Mouse (Mus musculus): ENCODE results near the gene Itga2. TPM values are rescaled to one million over a fixed set of nuclear protein-coding genes. Genes with fewer than 3 reads are reported as not detected.

Gene Itga2
- polyA plus RNA-seq, 1 experiment from 2014 or later, result 2.0 TPM

- no peaks in the 10 kb centered on the region for H3K36me3 ChIP-seq (ENCODE audit: control insufficient read depth, insufficient read depth, low read length)
- whole genome bisulfite sequencing, result 82% methylated on average over 2 of the region's 2 CpGs
- no peak for ATAC-seq (ENCODE audit: insufficient number of reproducible peaks, insufficient read depth, low FRiP score, low read depth)
- no peak overlapping the region for H3K27ac ChIP-seq (replicated peaks in 1 of 2; ENCODE audit: control insufficient read depth in 1 of 2, insufficient read depth in 1 of 2, low read depth in 2 of 2, low read length in 2 of 2)
- H3K9me3 ChIP-seq (ENCODE audit: control insufficient read depth, low read length), result no peaks in the 10 kb centered on the region
- H3K4me3 ChIP-seq (ENCODE audit: control insufficient read depth in 1 of 2, insufficient read depth in 1 of 2, low read depth in 1 of 2, low read length in 2 of 2), result no peak overlapping the region
- no peak overlapping the region for H3K9ac ChIP-seq (ENCODE audit: low read length)
- H3K4me2 ChIP-seq (ENCODE audit: low read length), result no peak overlapping the region
- H3K27me3 ChIP-seq (ENCODE audit: control insufficient read depth, insufficient read depth, low read length), result no peaks in the 10 kb centered on the region
- no peaks in the 10 kb centered on the region for H3K4me1 ChIP-seq (ENCODE audit: control insufficient read depth in 2 of 2, insufficient read depth in 2 of 2, low read length in 2 of 2)
Observed at GRCm38 (mm10) chr13:114853152-114853551, 78.7 kb downstream of the Itga2 start.

DNA sequence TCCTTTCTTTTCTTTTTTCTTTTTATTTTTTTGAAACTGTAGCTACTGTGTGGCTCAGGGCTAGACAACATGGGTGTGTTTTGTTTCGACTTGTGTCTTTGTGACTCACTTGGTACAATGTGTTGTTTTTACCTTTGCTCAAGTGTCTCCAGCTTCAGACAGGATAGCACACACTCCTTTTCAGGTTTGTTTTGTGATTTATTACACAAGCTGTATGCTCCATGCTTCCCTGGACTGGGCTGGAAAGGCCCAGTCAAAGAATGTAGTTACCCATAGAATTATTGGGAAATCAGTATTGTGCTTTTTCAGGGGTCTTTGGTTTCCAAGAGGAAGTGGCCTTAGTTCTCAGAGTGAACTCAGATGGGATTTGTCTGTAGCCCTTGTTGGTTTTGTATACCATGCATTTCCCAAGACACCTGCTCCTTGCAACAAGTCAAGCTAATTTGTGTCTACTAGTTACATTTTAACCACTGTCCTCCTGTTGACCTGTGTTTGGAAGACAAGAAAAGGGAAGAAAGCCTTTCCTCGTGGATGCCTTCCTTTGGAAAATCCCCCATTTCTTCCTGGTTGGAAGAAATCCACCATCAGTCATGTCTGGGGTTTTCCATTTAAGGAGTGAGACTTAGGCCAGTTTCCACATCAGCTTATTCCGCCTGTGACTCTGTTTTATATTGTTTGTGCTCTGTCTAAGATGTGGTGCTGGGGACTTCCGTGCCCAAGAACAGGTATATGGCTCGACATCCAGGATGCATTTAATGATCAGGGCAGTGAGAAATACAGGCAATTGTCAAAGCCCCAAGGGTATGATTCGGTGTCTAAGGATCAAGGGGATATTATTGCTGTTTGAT lies 79.4 kb downstream of the Itga2 start:
- no peak overlapping the region for H3K9ac ChIP-seq (ENCODE audit: low read length)
- ATAC-seq (ENCODE audit: insufficient number of reproducible peaks, insufficient read depth, low FRiP score, low read depth), result no peak
- H3K36me3 ChIP-seq (ENCODE audit: control insufficient read depth, insufficient read depth, low read length), result no peaks in the 10 kb centered on the region
- H3K4me2 ChIP-seq (ENCODE audit: low read length), result no peak overlapping the region
- H3K4me3 ChIP-seq (ENCODE audit: control insufficient read depth in 1 of 2, insufficient read depth in 1 of 2, low read depth in 1 of 2, low read length in 2 of 2), result no peak overlapping the region
- no peak overlapping the region for H3K27ac ChIP-seq (replicated peaks in 1 of 2; ENCODE audit: control insufficient read depth in 1 of 2, insufficient read depth in 1 of 2, low read depth in 2 of 2, low read length in 2 of 2)
- no peaks in the 10 kb centered on the region for H3K4me1 ChIP-seq (ENCODE audit: control insufficient read depth in 2 of 2, insufficient read depth in 2 of 2, low read length in 2 of 2)
- 75% methylated on average over 6 of the region's 6 CpGs for WGBS
- no peaks in the 10 kb centered on the region for H3K27me3 ChIP-seq (ENCODE audit: control insufficient read depth, insufficient read depth, low read length)
- no peaks in the 10 kb centered on the region for H3K9me3 ChIP-seq (ENCODE audit: control insufficient read depth, low read length)

DNA sequence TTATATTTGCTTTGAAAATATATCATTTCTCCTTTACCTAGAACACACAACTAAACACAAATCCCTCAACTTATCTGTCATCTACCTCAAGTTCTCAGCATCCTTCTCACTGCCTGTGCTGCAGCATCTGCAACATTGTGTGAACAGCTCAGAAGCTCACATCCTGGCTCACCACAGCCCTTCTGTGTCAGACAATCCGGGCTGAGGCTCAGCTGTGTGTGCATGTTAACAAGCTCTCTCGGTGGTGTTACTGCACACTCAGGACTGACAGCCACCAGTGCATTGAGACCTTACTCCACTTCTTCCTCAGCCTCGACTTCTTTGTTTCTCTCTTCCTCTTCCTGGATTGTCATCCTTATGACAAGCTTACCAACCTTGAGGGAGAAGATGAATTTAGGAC lies 83.0 kb downstream of the Itga2 start:
- 71% methylated on average over 3 of the region's 3 CpGs for WGBS
- H3K36me3 ChIP-seq (ENCODE audit: control insufficient read depth, insufficient read depth, low read length), result no peaks in the 10 kb centered on the region
- H3K4me3 ChIP-seq (ENCODE audit: control insufficient read depth in 1 of 2, insufficient read depth in 1 of 2, low read depth in 1 of 2, low read length in 2 of 2), result no peak overlapping the region
- H3K27me3 ChIP-seq (ENCODE audit: control insufficient read depth, insufficient read depth, low read length), result no peaks in the 10 kb centered on the region
- no peak overlapping the region for H3K4me2 ChIP-seq (ENCODE audit: low read length)
- no peak overlapping the region for H3K27ac ChIP-seq (replicated peaks in 1 of 2; ENCODE audit: control insufficient read depth in 1 of 2, insufficient read depth in 1 of 2, low read depth in 2 of 2, low read length in 2 of 2)
- ATAC-seq (ENCODE audit: insufficient number of reproducible peaks, insufficient read depth, low FRiP score, low read depth), result no peak
- H3K9ac ChIP-seq (ENCODE audit: low read length), result no peak overlapping the region
- H3K4me1 ChIP-seq (ENCODE audit: control insufficient read depth in 2 of 2, insufficient read depth in 2 of 2, low read length in 2 of 2), result no peaks in the 10 kb centered on the region
- H3K9me3 ChIP-seq (ENCODE audit: control insufficient read depth, low read length), result no peaks in the 10 kb centered on the region

GRCm38 (mm10) chr13:114845804-114846203 lies 86.1 kb downstream of the Itga2 start:
- Histone ChIP-seq H3K4me3 (ENCODE audit: control insufficient read depth in 1 of 2, insufficient read depth in 1 of 2, low read depth in 1 of 2, low read length in 2 of 2) (no peak overlapping the region), H3K27me3 (ENCODE audit: control insufficient read depth, insufficient read depth, low read length) (no peaks in the 10 kb centered on the region), H3K9me3 (ENCODE audit: control insufficient read depth, low read length) (no peaks in the 10 kb centered on the region), H3K4me1 (ENCODE audit: control insufficient read depth in 2 of 2, insufficient read depth in 2 of 2, low read length in 2 of 2) (no peaks in the 10 kb centered on the region), H3K36me3 (ENCODE audit: control insufficient read depth, insufficient read depth, low read length) (no peaks in the 10 kb centered on the region), H3K4me2 (ENCODE audit: low read length) (no peak overlapping the region), H3K9ac (ENCODE audit: low read length) (no peak overlapping the region), H3K27ac (replicated peaks in 1 of 2; ENCODE audit: control insufficient read depth in 1 of 2, insufficient read depth in 1 of 2, low read depth in 2 of 2, low read length in 2 of 2) (no peak overlapping the region)
- 70% methylated on average over 6 of the region's 6 CpGs for WGBS
- no peak for ATAC-seq (ENCODE audit: insufficient number of reproducible peaks, insufficient read depth, low FRiP score, low read depth)

DNA sequence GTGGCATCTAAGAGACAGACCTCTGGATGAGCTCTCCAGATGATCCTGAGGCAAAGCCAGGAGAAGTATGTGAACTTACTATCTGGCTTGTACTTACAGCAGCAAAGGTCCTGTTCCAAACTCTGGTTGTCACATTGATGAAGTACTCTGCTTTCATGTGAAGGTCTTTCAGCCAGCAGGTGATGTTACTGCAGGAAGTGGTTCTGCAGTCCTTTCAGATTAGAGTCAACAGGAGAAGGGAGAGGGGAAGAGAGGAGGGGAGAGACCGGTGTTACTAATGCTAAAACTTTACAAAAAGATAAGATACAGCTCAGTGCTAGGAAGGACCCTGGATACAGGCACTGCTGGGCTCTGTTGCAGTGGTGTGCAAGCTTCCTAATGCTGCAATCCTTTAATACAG lies 88.6 kb downstream of the Itga2 start:
- no peak for ATAC-seq (ENCODE audit: insufficient number of reproducible peaks, insufficient read depth, low FRiP score, low read depth)
- H3K27ac ChIP-seq (replicated peaks in 1 of 2; ENCODE audit: control insufficient read depth in 1 of 2, insufficient read depth in 1 of 2, low read depth in 2 of 2, low read length in 2 of 2), result no peak overlapping the region
- H3K36me3 ChIP-seq (ENCODE audit: control insufficient read depth, insufficient read depth, low read length), result no peaks in the 10 kb centered on the region
- no peak overlapping the region for H3K9ac ChIP-seq (ENCODE audit: low read length)
- no peaks in the 10 kb centered on the region for H3K9me3 ChIP-seq (ENCODE audit: control insufficient read depth, low read length)
- no peak overlapping the region for H3K4me2 ChIP-seq (ENCODE audit: low read length)
- 0% methylated on average over 1 of the region's 1 CpGs for WGBS
- no peak overlapping the region for H3K4me3 ChIP-seq (ENCODE audit: control insufficient read depth in 1 of 2, insufficient read depth in 1 of 2, low read depth in 1 of 2, low read length in 2 of 2)
- H3K27me3 ChIP-seq (ENCODE audit: control insufficient read depth, insufficient read depth, low read length), result no peaks in the 10 kb centered on the region
- H3K4me1 ChIP-seq (ENCODE audit: control insufficient read depth in 2 of 2, insufficient read depth in 2 of 2, low read length in 2 of 2), result peaks cover 5 to 8% of the 10 kb centered on the region in 2 experiments

DNA sequence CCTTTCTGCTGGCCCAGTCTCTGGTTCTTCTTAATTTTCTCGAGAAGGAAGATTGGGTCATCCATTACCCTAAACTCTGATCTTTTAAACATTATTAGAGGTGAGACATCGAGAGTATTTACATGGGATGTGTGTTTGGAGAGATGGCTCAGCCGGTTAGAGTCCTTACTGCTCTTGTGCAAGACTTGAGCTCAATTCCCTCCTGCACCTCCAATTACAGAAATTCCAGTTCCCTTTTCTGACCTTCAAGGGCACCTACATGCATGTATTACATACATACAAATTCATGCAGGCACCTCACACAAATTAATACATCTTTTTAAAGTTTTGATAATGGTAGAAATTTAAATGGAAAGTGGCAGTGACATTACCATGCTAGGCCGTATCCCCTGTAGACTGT lies 91.4 kb downstream of the Itga2 start:
- ATAC-seq (ENCODE audit: insufficient number of reproducible peaks, insufficient read depth, low FRiP score, low read depth), result no peak
- H3K27ac ChIP-seq (replicated peaks in 1 of 2; ENCODE audit: control insufficient read depth in 1 of 2, insufficient read depth in 1 of 2, low read depth in 2 of 2, low read length in 2 of 2), result no peak overlapping the region
- no peaks in the 10 kb centered on the region for H3K9me3 ChIP-seq (ENCODE audit: control insufficient read depth, low read length)
- H3K4me1 ChIP-seq (ENCODE audit: control insufficient read depth in 2 of 2, insufficient read depth in 2 of 2, low read length in 2 of 2), result peaks cover 6 to 14% of the 10 kb centered on the region in 2 experiments
- no peak overlapping the region for H3K4me3 ChIP-seq (ENCODE audit: control insufficient read depth in 1 of 2, insufficient read depth in 1 of 2, low read depth in 1 of 2, low read length in 2 of 2)
- no peak overlapping the region for H3K9ac ChIP-seq (ENCODE audit: low read length)
- peaks cover 9% of the 10 kb centered on the region; the same call in 1 of the 2 replicates for H3K36me3 ChIP-seq (ENCODE audit: control insufficient read depth, insufficient read depth, low read length)
- 82% methylated on average over 4 of the region's 4 CpGs for WGBS
- H3K27me3 ChIP-seq (ENCODE audit: control insufficient read depth, insufficient read depth, low read length), result no peaks in the 10 kb centered on the region
- H3K4me2 ChIP-seq (ENCODE audit: low read length), result no peak overlapping the region

DNA sequence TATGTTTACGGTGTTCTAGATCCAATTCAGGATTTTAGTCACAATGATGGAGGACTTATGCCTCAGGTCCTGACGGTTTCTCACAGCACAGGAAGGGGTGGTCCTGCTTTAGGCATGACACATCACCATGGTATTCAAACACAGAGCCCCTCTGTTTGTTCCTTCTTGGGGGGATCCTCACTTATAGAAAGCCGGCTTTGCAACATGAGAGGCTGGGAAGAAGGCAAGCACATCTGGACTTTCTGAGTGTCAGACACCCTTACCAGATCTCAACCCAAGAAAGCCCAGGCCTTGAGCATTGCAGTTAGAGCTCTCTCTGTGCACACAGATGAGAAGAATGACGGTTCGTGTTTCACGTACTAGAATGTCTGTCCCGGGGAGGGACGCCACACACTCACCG lies 92.8 kb downstream of the Itga2 start:
- no peak overlapping the region for H3K9ac ChIP-seq (ENCODE audit: low read length)
- peaks cover 9% of the 10 kb centered on the region; the same call in 1 of the 2 replicates for H3K36me3 ChIP-seq (ENCODE audit: control insufficient read depth, insufficient read depth, low read length)
- WGBS, result 72% methylated on average over 9 of the region's 9 CpGs
- ATAC-seq (ENCODE audit: insufficient number of reproducible peaks, insufficient read depth, low FRiP score, low read depth), result no peak
- no peak overlapping the region for H3K4me2 ChIP-seq (ENCODE audit: low read length)
- H3K27ac ChIP-seq (replicated peaks in 1 of 2; ENCODE audit: control insufficient read depth in 1 of 2, insufficient read depth in 1 of 2, low read depth in 2 of 2, low read length in 2 of 2), result peak overlapping the region in 1 of 2 experiments; percentile 83; a peak in 2 of 4 replicates
- H3K9me3 ChIP-seq (ENCODE audit: control insufficient read depth, low read length), result no peaks in the 10 kb centered on the region
- H3K4me1 ChIP-seq (ENCODE audit: control insufficient read depth in 2 of 2, insufficient read depth in 2 of 2, low read length in 2 of 2), result peaks cover 6 to 14% of the 10 kb centered on the region in 2 experiments
- no peaks in the 10 kb centered on the region for H3K27me3 ChIP-seq (ENCODE audit: control insufficient read depth, insufficient read depth, low read length)
- H3K4me3 ChIP-seq (ENCODE audit: control insufficient read depth in 1 of 2, insufficient read depth in 1 of 2, low read depth in 1 of 2, low read length in 2 of 2), result no peak overlapping the region

Data from heart, embryonic 14.5 days (tissue).